Mouse (Mus musculus) heart, embryonic 15.5 days (tissue): ENCODE measurements around the gene Frem2. TPM values are rescaled to one million over a fixed set of nuclear protein-coding genes. Genes with fewer than 3 reads are reported as not detected.

ENCODE experiments used
- ATAC-seq: fragments of 200-750 bp; cut with Nextera tagmentation; replicated peaks from 2 replicates; pipeline ENCODE4 v1.8.0; 2017; ENCODE audit warnings: low read depth, moderate TSS enrichment; ENCODE audit not compliant: insufficient number of reproducible peaks, insufficient read depth, low FRiP score
- H3K27ac ChIP-seq: fragments of 300-500 bp; sonication (generic); 2 replicates; pipeline ENCODE4 v1.5.1; 2015; ENCODE audit warnings: mild to moderate bottlenecking, inconsistent platforms
- H3K27me3 ChIP-seq: fragments of 300-500 bp; sonication (generic); 2 replicates; pipeline ENCODE4 v1.6.1; 2015; ENCODE audit warnings: inconsistent platforms
- H3K36me3 ChIP-seq: fragments of 300-500 bp; sonication (generic); 2 replicates; pipeline ENCODE4 v1.6.1; 2015; ENCODE audit warnings: mild to moderate bottlenecking, inconsistent platforms
- H3K4me1 ChIP-seq: fragments of 300-500 bp; sonication (generic); replicated peaks from 2 replicates; pipeline ENCODE4 v1.6.1; 2015; ENCODE audit warnings: inconsistent platforms
- H3K4me2 ChIP-seq: fragments of 300-500 bp; sonication (generic); 2 replicates; pipeline ENCODE4 v1.6.1; 2015; ENCODE audit warnings: inconsistent platforms, mild to moderate bottlenecking, moderate library complexity
- H3K4me3 ChIP-seq: fragments of 300-500 bp; sonication (generic); 2 replicates; pipeline ENCODE4 v1.5.1; 2015; ENCODE audit warnings: mild to moderate bottlenecking, inconsistent platforms
- H3K9ac ChIP-seq: fragments of 300-500 bp; sonication (generic); 2 replicates; pipeline ENCODE4 v1.6.1; 2015; ENCODE audit warnings: mild to moderate bottlenecking, inconsistent platforms
- H3K9me3 ChIP-seq: fragments of 300-500 bp; sonication (generic); replicated peaks from 2 replicates; pipeline ENCODE4 v1.6.1; 2016; ENCODE audit warnings: inconsistent platforms
- WGBS: fragments of 180-500 bp; shearing (Covaris S2); methylation state at CpG from one replicate; pipeline ENCODE4 v1.1.7; 2015; ENCODE audit warnings: mixed read lengths; 5-methylcytosine and 5-hydroxymethylcytosine counted together
- polyA plus RNA-seq: library from polyadenylated mRNA; unstranded; fragments of >200 nt; fragmentation: Nextera tagmentation; extraction: Ambion mirVana; gene quantifications from 2 replicates; pipeline ENCODE4 v1.2.1, GENCODE M21; 2015

Frem2 gene
- polyA plus RNA-seq, 1 experiment from 2014 or later, result 2.2 TPM

DNA sequence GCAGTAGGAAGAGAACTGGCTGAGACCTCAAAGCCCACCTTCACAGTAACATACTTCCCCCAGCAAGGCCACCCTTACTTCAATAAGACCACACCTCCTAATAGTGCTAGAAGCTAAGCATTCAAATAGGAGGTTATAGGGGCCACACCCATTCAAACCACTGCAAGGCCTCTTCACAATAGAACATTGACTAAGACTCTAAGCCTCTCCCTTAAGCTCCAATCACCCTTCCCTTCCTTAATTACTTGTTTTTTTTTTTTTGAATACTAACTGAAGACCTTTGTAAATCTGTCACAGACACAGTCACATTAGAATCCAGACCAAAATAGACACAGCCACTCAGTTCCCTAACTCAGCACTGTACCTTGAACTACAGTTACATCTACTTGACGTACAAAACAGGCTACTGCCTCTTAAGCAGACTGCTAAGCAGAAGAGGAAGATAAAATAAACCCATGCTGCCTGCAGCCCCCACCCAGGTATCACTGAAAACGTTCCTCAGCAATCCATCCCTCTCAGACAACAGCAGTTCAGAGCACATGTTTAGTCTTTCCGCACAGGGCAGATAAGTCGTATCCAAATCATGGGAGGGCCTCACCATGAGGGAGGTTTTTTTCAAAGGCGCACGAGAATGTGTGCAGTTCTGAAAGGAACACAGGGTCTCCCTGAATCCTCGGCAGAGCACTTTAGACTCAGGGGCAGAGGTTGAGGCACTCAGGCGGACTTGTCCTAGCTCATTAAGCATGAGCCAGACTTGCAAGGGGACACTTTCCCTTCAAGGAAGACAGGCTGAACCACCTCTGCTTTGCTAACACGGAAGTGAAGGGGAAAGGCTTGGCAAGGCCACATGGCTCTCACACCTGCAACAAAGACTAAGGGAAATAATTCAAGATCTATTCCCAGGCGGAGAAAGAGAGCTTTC, 101.9 kb downstream of the Frem2 start:
- no peak for ATAC-seq
- Histone ChIP-seq H3K27ac (no peak overlapping the region), H3K4me1 (peaks cover 4% of the 10 kb centered on the region; the same call in 1 of the 2 replicates), H3K36me3 (no peaks in the 10 kb centered on the region), H3K4me2 (no peak overlapping the region), H3K27me3 (no peaks in the 10 kb centered on the region), H3K4me3 (no peak overlapping the region), H3K9ac (no peak overlapping the region), H3K9me3 (no peaks in the 10 kb centered on the region)
- WGBS, result 39% methylated on average over 10 of the region's 10 CpGs

DNA sequence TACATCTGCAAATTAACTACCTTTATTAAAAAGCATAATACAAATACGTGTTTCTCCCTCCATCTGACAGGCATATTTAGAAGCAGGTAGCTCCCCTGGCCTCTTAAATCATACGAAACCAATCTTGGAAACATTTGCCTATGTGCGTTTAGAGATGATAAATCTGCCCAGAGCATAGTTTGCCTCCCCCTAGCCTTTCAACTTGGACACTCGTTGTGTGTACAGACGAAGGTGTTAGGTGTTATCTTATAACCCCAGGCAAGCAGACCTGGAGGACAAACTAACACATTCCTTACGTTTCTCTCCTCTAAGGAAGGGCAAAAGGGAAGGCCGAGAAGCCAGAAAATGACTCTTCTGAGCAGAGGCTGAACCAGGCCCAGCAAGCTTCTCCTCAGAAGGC, 104.5 kb downstream of the Frem2 start:
- Histone ChIP-seq H3K4me1 (peaks cover 4% of the 10 kb centered on the region; the same call in 1 of the 2 replicates), H3K36me3 (no peaks in the 10 kb centered on the region), H3K27me3 (no peaks in the 10 kb centered on the region), H3K4me2 (no peak overlapping the region), H3K9ac (no peak overlapping the region), H3K27ac (no peak overlapping the region), H3K4me3 (no peak overlapping the region), H3K9me3 (no peaks in the 10 kb centered on the region)
- ATAC-seq, result no peak
- 50% methylated on average over 7 of the region's 7 CpGs for WGBS

GRCm38 (mm10) chr3:53532091-53532490, 125.1 kb downstream of the Frem2 start:
- WGBS, result 82% methylated on average over 6 of the region's 6 CpGs
- Histone ChIP-seq H3K9me3 (no peaks in the 10 kb centered on the region), H3K4me2 (no peak overlapping the region), H3K36me3 (peaks cover under 1% of the 10 kb centered on the region; the same call in 1 of the 2 replicates), H3K4me1 (no peaks in the 10 kb centered on the region), H3K4me3 (no peak overlapping the region), H3K9ac (no peak overlapping the region), H3K27me3 (no peaks in the 10 kb centered on the region), H3K27ac (no peak overlapping the region)
- no peak for ATAC-seq

DNA sequence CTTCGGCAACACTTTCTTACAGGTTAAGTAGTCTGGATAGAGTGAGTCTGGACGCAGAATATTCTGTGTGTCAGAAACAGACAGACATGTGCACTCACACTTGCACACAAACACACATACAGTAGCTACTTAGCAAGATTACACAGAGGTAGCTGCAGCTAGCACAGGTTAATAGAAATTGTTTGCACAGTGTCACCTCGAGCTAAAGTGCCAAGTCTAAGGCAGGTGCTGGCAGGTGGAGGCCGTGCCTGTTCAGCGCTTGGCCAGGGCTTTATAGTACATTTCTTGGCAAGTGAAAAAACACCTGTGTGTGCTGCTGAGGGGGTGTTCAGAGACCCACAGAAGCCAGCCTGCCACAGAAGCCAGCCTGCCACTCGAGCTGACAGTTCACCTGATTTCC, 126.8 kb downstream of the Frem2 start:
- Histone ChIP-seq H3K4me1 (no peaks in the 10 kb centered on the region), H3K4me2 (no peak overlapping the region), H3K4me3 (no peak overlapping the region), H3K27me3 (no peaks in the 10 kb centered on the region), H3K9ac (no peak overlapping the region), H3K27ac (no peak overlapping the region), H3K36me3 (no peaks in the 10 kb centered on the region), H3K9me3 (no peaks in the 10 kb centered on the region)
- ATAC-seq, result no peak
- WGBS, result 77% methylated on average over 6 of the region's 6 CpGs

GRCm38 (mm10) chr3:53525737-53526136, 131.4 kb downstream of the Frem2 start:
- WGBS, result 10% methylated on average over 21 of the region's 21 CpGs
- H3K27ac ChIP-seq, result no peak overlapping the region
- ATAC-seq, result 0 out of 2 replicates have a peak, but pooled peaks have one; percentile 22
- H3K4me3 ChIP-seq, result peak overlapping the region; percentile 48
- no peak overlapping the region for H3K9ac ChIP-seq
- no peaks in the 10 kb centered on the region for H3K4me1 ChIP-seq
- H3K36me3 ChIP-seq, result no peaks in the 10 kb centered on the region
- H3K4me2 ChIP-seq, result peak overlapping the region; percentile 74
- H3K27me3 ChIP-seq, result no peaks in the 10 kb centered on the region
- H3K9me3 ChIP-seq, result no peaks in the 10 kb centered on the region

DNA sequence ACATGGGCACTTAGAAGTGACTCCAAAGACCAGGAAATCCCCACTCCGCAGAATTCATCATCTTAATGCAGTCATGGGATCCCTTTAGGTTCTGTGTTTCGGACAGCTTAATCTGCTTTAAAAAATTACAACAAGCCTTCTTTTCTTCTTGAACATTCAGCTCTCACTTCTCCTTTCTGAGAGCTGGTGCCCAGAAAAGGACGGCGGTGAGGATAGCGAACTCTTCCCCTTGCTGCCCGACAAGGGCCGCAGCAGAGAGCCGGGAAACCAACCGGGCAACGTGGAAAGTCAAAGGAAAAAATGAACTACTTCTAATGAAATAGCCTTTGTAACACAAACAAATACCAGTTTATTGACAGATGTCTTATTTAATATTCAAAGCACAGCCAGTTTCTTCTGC, 134.4 kb downstream of the Frem2 start:
- no peaks in the 10 kb centered on the region for H3K4me1 ChIP-seq
- H3K27me3 ChIP-seq, result no peaks in the 10 kb centered on the region
- H3K36me3 ChIP-seq, result no peaks in the 10 kb centered on the region; the same call in 1 of the 2 replicates
- no peaks in the 10 kb centered on the region for H3K9me3 ChIP-seq
- no peak overlapping the region for H3K4me2 ChIP-seq
- H3K9ac ChIP-seq, result no peak overlapping the region
- no peak overlapping the region for H3K4me3 ChIP-seq
- 91% methylated on average over 10 of the region's 10 CpGs for WGBS
- no peak for ATAC-seq
- no peak overlapping the region for H3K27ac ChIP-seq

DNA sequence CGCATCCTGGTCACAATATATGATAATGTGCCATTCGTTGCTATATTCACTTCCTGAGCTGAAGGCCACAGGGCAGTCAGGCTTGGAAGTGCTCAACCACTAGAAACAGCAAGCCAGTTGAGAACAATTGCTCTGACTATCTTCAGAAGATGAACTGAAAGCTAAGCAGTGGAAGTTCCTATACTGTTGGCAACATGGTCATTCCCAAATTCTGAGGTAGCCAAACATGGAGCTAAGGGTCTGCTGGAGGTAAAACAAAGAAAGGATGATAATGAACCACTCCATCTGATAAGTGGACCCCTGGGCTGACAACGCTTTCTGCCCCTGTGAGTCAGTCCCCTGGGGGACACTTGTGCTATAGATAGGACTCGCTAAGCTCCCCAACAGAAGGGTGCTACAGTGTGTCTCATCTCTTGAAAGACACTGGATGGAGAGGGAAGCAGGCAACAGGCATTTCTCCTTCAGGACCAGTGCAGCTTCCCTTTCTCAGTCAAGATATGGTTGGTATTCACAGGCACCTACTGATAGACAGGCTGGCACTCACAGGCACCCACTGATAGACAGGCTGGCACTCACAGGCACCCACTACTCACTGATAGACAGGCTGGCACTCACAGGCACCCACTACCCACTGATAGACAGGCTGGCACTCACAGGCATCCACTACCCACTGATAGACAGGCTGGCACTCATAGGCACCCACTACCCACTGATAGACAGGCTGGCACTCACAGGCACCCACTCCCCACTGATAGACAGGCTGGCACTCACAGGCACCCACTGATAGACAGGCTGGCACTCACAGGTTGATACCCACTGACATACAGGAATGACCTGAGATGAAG, 142.7 kb downstream of the Frem2 start:
- Histone ChIP-seq H3K4me3 (no peak overlapping the region), H3K9ac (no peak overlapping the region), H3K27ac (no peak overlapping the region), H3K27me3 (no peaks in the 10 kb centered on the region), H3K4me1 (no peaks in the 10 kb centered on the region), H3K4me2 (no peak overlapping the region), H3K36me3 (no peaks in the 10 kb centered on the region; the same call in 1 of the 2 replicates), H3K9me3 (no peaks in the 10 kb centered on the region)
- WGBS, result 63% methylated on average over 4 of the region's 4 CpGs
- ATAC-seq, result no peak

- Histone ChIP-seq H3K27ac (no peak overlapping the region), H3K4me2 (no peak overlapping the region), H3K36me3 (no peaks in the 10 kb centered on the region), H3K9me3 (no peaks in the 10 kb centered on the region), H3K9ac (no peak overlapping the region), H3K4me1 (no peaks in the 10 kb centered on the region), H3K27me3 (no peaks in the 10 kb centered on the region), H3K4me3 (no peak overlapping the region)
- no peak for ATAC-seq
- 41% methylated on average over 5 of the region's 5 CpGs for WGBS
Measured at GRCm38 (mm10) chr3:53513096-53513495, 144.1 kb downstream of the Frem2 start.

DNA sequence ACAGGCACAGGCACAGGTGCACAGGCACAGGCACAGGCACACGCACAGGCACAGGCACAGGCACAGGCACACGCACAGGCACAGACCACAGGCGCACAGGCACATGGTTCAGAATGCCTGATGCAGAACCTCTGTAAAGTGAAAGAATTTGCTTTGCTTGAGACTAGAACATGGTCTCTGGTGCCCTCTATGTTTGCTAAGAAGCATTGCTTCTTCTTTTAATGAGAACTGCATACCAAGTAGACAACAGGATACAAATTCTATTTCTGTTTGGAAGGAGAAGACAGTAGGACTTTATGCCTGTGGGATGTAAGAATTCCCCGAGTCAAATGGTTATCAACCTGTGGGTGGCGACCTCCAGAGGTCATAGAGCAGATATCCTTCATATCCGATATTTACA, 154.7 kb downstream of the Frem2 start:
- Histone ChIP-seq H3K36me3 (no peaks in the 10 kb centered on the region), H3K27me3 (no peaks in the 10 kb centered on the region), H3K4me2 (no peak overlapping the region), H3K27ac (no peak overlapping the region), H3K4me1 (no peaks in the 10 kb centered on the region), H3K9ac (no peak overlapping the region), H3K9me3 (no peaks in the 10 kb centered on the region), H3K4me3 (no peak overlapping the region)
- ATAC-seq, result no peak
- 59% methylated on average over 6 of the region's 6 CpGs for WGBS

DNA sequence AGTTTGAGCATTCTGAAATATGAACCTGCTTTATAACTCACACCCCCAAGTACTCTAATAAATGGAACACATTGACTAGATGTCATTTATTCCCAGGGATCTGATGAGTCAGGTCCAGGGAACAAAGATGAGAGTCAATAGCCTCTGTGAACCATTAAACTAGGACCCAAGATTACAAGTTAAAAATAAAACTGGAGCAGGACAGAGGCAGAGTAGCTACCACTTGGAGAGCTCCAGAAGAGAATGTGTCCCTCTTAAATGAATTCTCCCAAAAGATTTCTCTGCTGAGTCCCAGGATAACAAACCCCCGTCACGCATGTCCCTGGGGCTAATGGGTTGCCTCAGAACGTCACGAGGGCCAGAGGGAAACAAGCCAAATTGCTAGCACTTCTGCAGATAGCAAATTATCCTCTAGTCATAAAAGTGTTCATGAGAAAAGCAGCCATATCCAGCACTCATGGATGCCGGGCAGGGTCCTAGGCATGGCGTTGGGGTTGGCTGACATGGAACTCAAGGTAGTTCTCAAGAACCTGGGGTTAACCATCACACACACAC, 158.7 kb downstream of the Frem2 start:
- Histone ChIP-seq H3K27ac (no peak overlapping the region), H3K9me3 (no peaks in the 10 kb centered on the region), H3K36me3 (no peaks in the 10 kb centered on the region), H3K4me2 (no peak overlapping the region), H3K27me3 (no peaks in the 10 kb centered on the region), H3K4me1 (no peaks in the 10 kb centered on the region), H3K4me3 (no peak overlapping the region), H3K9ac (no peak overlapping the region)
- ATAC-seq, result no peak
- 50% methylated on average over 6 of the region's 6 CpGs for WGBS

- no peak within 1 kb of the TSS for H3K9ac ChIP-seq
- H3K9me3 ChIP-seq, result no peaks in the 10 kb centered on the region
- H3K36me3 ChIP-seq, result no peaks in the 10 kb centered on the region
- H3K4me1 ChIP-seq, result peaks cover 20% of the 10 kb centered on the region
- H3K4me2 ChIP-seq, result no peak within 1 kb of the TSS
- WGBS, result 74% methylated on average over 6 of the region's 6 CpGs
- H3K4me3 ChIP-seq, result no peak within 1 kb of the TSS
- peak within 1 kb of the TSS; percentile 62 for H3K27ac ChIP-seq
- no peaks in the 10 kb centered on the region for H3K27me3 ChIP-seq
- no peak for ATAC-seq
Measured at GRCm38 (mm10) chr3:53488353-53488752, 168.8 kb downstream of the Frem2 start, which contains the start of gene Stoml3. TSS of gene Stoml3 (plus strand) at chr3:53488653.
